Mouse (Mus musculus) heart, embryonic 12.5 days (tissue): ENCODE measurements around the gene Fbxl12. TPM values are rescaled to one million over a fixed set of nuclear protein-coding genes. Genes with fewer than 3 reads are reported as not detected.

Experiments
- ATAC-seq: fragments of 200-750 bp; cut with Nextera tagmentation; 2 replicates; pipeline ENCODE4 v1.8.0; 2017; ENCODE audit warnings: moderate TSS enrichment, moderate library complexity; ENCODE audit not compliant: insufficient number of reproducible peaks, low FRiP score
- H3K27ac ChIP-seq: fragments of 300-500 bp; sonication (generic); 2 replicates; pipeline ENCODE4 v1.5.1; 2016; ENCODE audit warnings: mild to moderate bottlenecking, moderate library complexity; ENCODE audit not compliant: poor library complexity, severe bottlenecking
- H3K27me3 ChIP-seq: fragments of 300-500 bp; sonication (generic); replicated peaks from 2 replicates; pipeline ENCODE4 v1.6.1; 2016; ENCODE audit warnings: mild to moderate bottlenecking, moderate library complexity
- H3K36me3 ChIP-seq: fragments of 300-500 bp; sonication (generic); 2 replicates; pipeline ENCODE4 v1.6.1; 2016; ENCODE audit warnings: mild to moderate bottlenecking, moderate library complexity
- H3K4me1 ChIP-seq: fragments of 300-500 bp; sonication (generic); replicated peaks from 2 replicates; pipeline ENCODE4 v1.6.1; 2016; ENCODE audit warnings: mild to moderate bottlenecking
- H3K4me2 ChIP-seq: fragments of 300-500 bp; sonication (generic); 2 replicates; pipeline ENCODE4 v1.6.1; 2016; ENCODE audit warnings: mild to moderate bottlenecking, moderate library complexity
- H3K4me3 ChIP-seq: fragments of 300-500 bp; sonication (generic); 2 replicates; pipeline ENCODE4 v1.5.1; 2016; ENCODE audit warnings: mild to moderate bottlenecking
- H3K9ac ChIP-seq: fragments of 300-500 bp; sonication (generic); 2 replicates; pipeline ENCODE4 v1.6.1; 2016; ENCODE audit warnings: mild to moderate bottlenecking, moderate library complexity
- H3K9me3 ChIP-seq: fragments of 300-500 bp; sonication (generic); replicated peaks from 2 replicates; pipeline ENCODE4 v1.6.1; 2016; ENCODE audit warnings: mild to moderate bottlenecking, moderate library complexity
- WGBS: fragments of 180-500 bp; shearing (Covaris S2); methylation state at CpG from one replicate; pipeline ENCODE4 v1.1.7; 2016; 5-methylcytosine and 5-hydroxymethylcytosine counted together
- polyA plus RNA-seq: library from polyadenylated mRNA; unstranded; fragments of >200 nt; fragmentation: Nextera tagmentation; extraction: Ambion mirVana; gene quantifications from 2 replicates; pipeline ENCODE4 v1.2.1, GENCODE M21; 2016

Fbxl12 gene
- polyA plus RNA-seq, 1 experiment from 2014 or later, result 19.4 TPM

DNA sequence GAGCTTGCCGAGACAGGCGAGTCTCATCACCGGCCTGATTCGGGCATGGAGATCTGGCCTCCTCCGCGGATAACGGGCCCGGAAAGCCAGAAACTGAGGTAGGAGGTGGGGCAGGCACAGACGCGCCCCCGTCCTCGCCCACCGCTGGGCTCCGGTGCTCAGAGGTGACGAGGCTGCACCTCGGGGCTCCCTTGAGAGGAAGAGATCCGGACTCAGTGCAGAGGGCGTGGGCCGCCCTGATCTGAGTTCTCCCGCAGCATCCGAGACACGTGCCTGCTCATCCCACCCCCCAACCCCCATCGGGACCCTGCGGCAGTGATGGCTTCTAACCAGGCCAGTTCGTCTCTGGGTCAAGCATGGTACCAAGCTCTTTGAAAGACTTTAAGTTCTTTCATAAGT is 7.7 kb upstream of the Fbxl12 start:
- no peaks in the 10 kb centered on the region for H3K9me3 ChIP-seq
- peak overlapping the region; percentile 93 for H3K9ac ChIP-seq
- no peak overlapping the region for H3K27ac ChIP-seq
- peaks cover 26% of the 10 kb centered on the region for H3K4me1 ChIP-seq
- no peaks in the 10 kb centered on the region for H3K27me3 ChIP-seq
- peaks cover 47% of the 10 kb centered on the region for H3K36me3 ChIP-seq
- 0% methylated on average over 25 of the region's 25 CpGs for WGBS
- H3K4me2 ChIP-seq, result peak overlapping the region; percentile 86
- peak; percentile 30 for ATAC-seq
- H3K4me3 ChIP-seq, result peak overlapping the region; percentile 92

GRCm38 (mm10) chr9:20651602-20652259 is 7.2 kb upstream of the Fbxl12 start, which contains the start of gene Pin1:
TSS of gene Pin1 (plus strand) at chr9:20652095.
- Histone ChIP-seq H3K9ac (peak within 1 kb of the TSS; percentile 93), H3K9me3 (no peaks in the 10 kb centered on the region), H3K36me3 (peaks cover 45% of the 10 kb centered on the region), H3K4me1 (peaks cover 21% of the 10 kb centered on the region), H3K4me3 (peak within 1 kb of the TSS; percentile 92), H3K27me3 (no peaks in the 10 kb centered on the region), H3K27ac (no peak within 1 kb of the TSS), H3K4me2 (peak within 1 kb of the TSS; percentile 86)
- WGBS, result under 1% methylated on average over 45 of the region's 45 CpGs
- ATAC-seq, result peak; percentile 99

DNA sequence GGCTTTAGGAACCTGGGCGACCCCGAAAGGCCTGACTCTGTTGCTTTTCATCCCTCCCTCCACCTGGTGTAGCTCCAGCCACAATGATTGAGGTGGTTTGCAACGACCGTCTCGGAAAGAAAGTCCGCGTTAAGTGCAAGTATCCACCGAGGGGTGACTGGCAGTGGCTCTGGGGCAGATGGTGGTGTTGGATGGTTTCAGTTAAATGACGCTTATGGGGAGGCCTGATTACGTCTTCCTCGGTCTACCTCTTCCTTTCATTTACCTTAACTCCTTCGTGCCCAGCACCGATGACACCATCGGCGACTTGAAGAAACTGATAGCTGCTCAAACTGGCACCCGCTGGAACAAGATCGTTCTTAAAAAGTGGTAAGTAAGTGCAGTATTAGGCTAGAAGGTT is 554 bp upstream of the Fbxl12 start:
- no peak for ATAC-seq
- Histone ChIP-seq H3K4me1 (peaks cover 30% of the 10 kb centered on the region), H3K9ac (peak overlapping the region; percentile 85), H3K9me3 (no peaks in the 10 kb centered on the region), H3K36me3 (peaks cover 26% of the 10 kb centered on the region), H3K27ac (peak overlapping the region; percentile 69), H3K4me2 (peak overlapping the region; percentile 98), H3K4me3 (peak overlapping the region; percentile 96), H3K27me3 (no peaks in the 10 kb centered on the region)
- 2% methylated on average over 17 of the region's 17 CpGs for WGBS

DNA sequence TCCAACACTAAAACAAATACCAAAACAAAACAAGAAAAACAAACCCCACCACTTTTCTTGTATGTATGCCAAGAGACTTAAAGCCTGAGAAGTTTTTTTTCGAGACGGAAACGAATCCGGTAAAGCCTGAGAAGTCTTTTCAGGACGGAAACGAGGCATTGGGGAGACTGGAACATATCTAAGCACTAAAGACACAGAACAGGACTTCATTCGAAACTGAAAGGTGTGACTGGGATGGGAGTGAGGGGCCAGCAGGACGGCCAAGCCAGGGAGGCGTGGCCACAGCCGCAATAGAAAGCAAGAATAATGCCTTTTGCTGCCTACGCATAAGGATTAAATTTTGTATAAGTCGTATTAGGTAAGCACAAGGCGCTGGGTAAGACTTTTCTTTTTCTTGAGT is 786 bp downstream of the Fbxl12 start:
- H3K9ac ChIP-seq, result peak overlapping the region; percentile 85
- H3K4me1 ChIP-seq, result peaks cover 32% of the 10 kb centered on the region
- no peaks in the 10 kb centered on the region for H3K9me3 ChIP-seq
- 7% methylated on average over 13 of the region's 13 CpGs for WGBS
- peak overlapping the region; percentile 96 for H3K4me3 ChIP-seq
- peak overlapping the region; percentile 94 for H3K27ac ChIP-seq
- peaks cover 27% of the 10 kb centered on the region for H3K36me3 ChIP-seq
- H3K27me3 ChIP-seq, result no peaks in the 10 kb centered on the region
- ATAC-seq, result no peak
- H3K4me2 ChIP-seq, result peak overlapping the region; percentile 98

DNA sequence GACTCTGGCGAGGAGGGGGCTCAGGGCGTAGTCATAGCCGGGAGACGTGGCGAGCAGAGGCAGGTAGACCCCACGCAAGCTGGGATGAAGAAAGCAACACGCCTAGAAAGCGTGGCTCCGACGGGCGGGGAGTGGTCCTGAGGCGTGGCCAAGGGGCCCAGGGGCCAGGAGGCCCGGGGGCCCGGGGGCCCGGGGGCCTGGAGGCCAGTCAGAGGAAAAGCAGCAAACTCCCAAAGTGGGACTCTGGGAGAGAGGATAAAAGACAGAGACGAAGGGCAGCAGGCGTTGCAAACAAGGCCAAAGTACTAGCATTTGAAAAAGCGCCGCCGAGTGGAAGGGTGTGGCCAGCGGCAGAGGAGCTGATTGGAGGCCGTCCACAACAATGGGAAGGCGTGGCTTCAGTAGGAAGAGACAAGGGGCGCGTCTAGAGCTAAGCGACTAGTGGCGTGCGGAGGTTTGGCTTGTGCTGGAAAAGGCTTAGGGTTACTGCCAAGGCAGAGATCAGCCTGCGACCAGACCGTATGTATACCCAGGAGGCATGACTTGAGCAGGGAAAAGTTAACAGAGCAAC is 1.6 kb downstream of the Fbxl12 start:
- peaks cover 27% of the 10 kb centered on the region for H3K36me3 ChIP-seq
- no peaks in the 10 kb centered on the region for H3K9me3 ChIP-seq
- peak; percentile 85 for ATAC-seq
- WGBS, result under 1% methylated on average over 30 of the region's 30 CpGs
- H3K9ac ChIP-seq, result peak overlapping the region; percentile 85
- peak overlapping the region; percentile 94 for H3K27ac ChIP-seq
- H3K4me1 ChIP-seq, result peaks cover 38% of the 10 kb centered on the region
- no peaks in the 10 kb centered on the region for H3K27me3 ChIP-seq
- peak overlapping the region; percentile 98 for H3K4me2 ChIP-seq
- peak overlapping the region; percentile 96 for H3K4me3 ChIP-seq

- Histone ChIP-seq H3K9me3 (no peaks in the 10 kb centered on the region), H3K4me1 (peaks cover 38% of the 10 kb centered on the region), H3K36me3 (peaks cover 31% of the 10 kb centered on the region), H3K4me3 (peak within 1 kb of the TSS; percentile 96), H3K9ac (peak within 1 kb of the TSS; percentile 96), H3K4me2 (peak within 1 kb of the TSS; percentile 98), H3K27ac (peak within 1 kb of the TSS; percentile 94), H3K27me3 (no peaks in the 10 kb centered on the region)
- under 1% methylated on average over 51 of the region's 51 CpGs for WGBS
- peak; percentile 92 for ATAC-seq
These were observed 2.3 kb downstream of the Fbxl12 start, which contains the start of gene Ubl5 for GRCm38 (mm10) chr9:20642101-20642895. TSS of gene Ubl5 (plus strand) at chr9:20642878.

DNA sequence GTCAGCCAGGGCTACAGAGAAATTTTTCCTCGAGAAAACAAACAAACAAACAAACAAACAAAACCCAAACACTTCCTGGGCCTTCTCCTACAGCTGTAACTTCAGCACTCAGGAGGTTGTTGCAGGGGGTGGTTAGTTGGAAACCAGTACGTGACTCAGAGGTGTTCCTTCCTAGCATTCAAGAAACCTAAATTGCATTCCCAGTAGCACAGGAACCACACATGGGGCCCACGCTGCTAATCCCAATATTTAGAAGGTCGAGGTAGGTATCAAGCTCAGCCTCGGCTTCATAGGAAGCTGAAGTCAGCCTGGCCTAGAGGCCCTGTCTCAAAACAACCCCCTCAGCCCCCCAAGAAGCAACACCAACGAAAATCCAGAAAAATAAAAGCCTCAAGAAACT is 3.1 kb downstream of the Fbxl12 start:
- peaks cover 38% of the 10 kb centered on the region for H3K4me1 ChIP-seq
- H3K36me3 ChIP-seq, result peaks cover 33% of the 10 kb centered on the region
- peak overlapping the region; percentile 96 for H3K4me3 ChIP-seq
- 11% methylated on average over 6 of the region's 6 CpGs for WGBS
- H3K27ac ChIP-seq, result peak overlapping the region; percentile 93
- ATAC-seq, result no peak
- H3K27me3 ChIP-seq, result no peaks in the 10 kb centered on the region
- H3K9me3 ChIP-seq, result no peaks in the 10 kb centered on the region
- H3K9ac ChIP-seq, result peak overlapping the region; percentile 96
- peak overlapping the region; percentile 98 for H3K4me2 ChIP-seq

GRCm38 (mm10) chr9:20639486-20639885 is 5.1 kb downstream of the Fbxl12 start:
- H3K9me3 ChIP-seq, result no peaks in the 10 kb centered on the region
- no peak overlapping the region for H3K9ac ChIP-seq
- H3K4me3 ChIP-seq, result no peak overlapping the region
- H3K4me1 ChIP-seq, result peaks cover 30% of the 10 kb centered on the region
- H3K27me3 ChIP-seq, result no peaks in the 10 kb centered on the region
- peaks cover 32% of the 10 kb centered on the region for H3K36me3 ChIP-seq
- WGBS, result 87% methylated on average over 4 of the region's 4 CpGs
- ATAC-seq, result no peak
- H3K4me2 ChIP-seq, result no peak overlapping the region
- H3K27ac ChIP-seq, result no peak overlapping the region

DNA sequence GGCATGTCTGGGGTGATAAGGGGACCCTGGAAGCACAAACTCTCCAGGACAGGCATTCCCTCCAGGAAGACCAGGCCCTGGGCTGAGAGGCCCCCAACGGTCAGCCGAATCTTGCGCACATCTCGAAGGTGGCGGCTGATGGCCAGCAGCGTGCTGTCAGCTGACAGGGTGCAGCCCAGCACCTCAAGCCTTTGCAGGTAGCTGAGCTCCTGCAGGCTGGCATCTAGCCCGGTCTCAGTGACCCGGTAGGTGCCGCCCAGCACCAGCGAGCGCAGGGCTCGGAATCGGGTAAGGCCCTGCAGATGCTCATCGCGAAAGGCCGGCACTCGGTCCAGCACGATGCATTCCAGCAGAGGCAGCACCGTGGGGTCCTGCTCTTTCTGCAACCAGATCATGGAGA is 6.0 kb downstream of the Fbxl12 start:
- WGBS, result 90% methylated on average over 19 of the region's 19 CpGs
- Histone ChIP-seq H3K36me3 (peaks cover 32% of the 10 kb centered on the region), H3K4me3 (no peak overlapping the region), H3K4me1 (peaks cover 26% of the 10 kb centered on the region), H3K4me2 (no peak overlapping the region), H3K27me3 (no peaks in the 10 kb centered on the region), H3K9ac (no peak overlapping the region; the same call in 1 of the 2 replicates), H3K27ac (no peak overlapping the region), H3K9me3 (no peaks in the 10 kb centered on the region)
- no peak for ATAC-seq

DNA sequence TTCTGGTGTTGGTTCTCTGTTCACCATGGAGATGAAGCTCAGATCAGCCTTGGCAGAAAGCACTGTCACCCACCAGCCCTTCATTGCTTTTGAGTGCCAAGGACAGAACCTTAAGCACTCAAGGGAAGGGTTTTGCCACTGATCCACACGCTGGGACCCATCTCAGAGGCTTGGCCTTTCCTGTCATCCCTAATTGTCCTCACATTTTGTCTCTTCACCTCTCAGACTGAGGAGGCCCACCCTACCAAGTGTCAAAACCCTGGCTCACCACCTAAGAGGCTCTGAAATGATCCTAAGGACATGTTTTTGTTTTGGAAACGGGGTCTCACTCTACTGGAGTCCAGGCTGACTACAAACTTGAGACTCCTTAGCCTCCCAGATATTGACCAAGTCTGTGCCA is 7.8 kb downstream of the Fbxl12 start:
- Histone ChIP-seq H3K27me3 (no peaks in the 10 kb centered on the region), H3K9ac (no peak overlapping the region), H3K4me2 (no peak overlapping the region), H3K36me3 (peaks cover 32% of the 10 kb centered on the region), H3K4me3 (no peak overlapping the region), H3K4me1 (peaks cover 22% of the 10 kb centered on the region), H3K27ac (no peak overlapping the region), H3K9me3 (no peaks in the 10 kb centered on the region)
- ATAC-seq, result no peak
- WGBS, result 73% methylated on average over 2 of the region's 2 CpGs

DNA sequence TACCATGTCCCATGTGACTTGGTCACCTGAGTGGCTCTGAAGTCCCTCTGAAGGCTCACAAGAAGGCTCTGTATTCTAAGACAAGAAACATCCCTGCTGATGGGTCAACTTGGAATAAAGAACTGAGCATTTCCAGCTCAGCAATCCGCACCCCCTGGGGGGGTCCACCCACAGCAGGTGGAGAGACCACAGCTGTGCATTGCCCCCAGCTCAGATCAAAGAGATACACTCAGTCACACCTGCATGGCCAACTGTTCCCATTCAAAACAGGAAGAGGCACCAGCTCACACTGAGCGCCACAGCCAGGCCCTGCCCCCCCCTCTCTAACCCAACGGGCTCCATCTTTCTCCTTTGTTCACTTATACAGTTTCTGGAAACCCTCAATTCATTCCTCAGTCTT is 8.3 kb downstream of the Fbxl12 start:
- peaks cover 32% of the 10 kb centered on the region for H3K36me3 ChIP-seq
- H3K27me3 ChIP-seq, result no peaks in the 10 kb centered on the region
- H3K4me2 ChIP-seq, result no peak overlapping the region
- H3K4me1 ChIP-seq, result peaks cover 17% of the 10 kb centered on the region
- no peak overlapping the region for H3K9ac ChIP-seq
- no peaks in the 10 kb centered on the region for H3K9me3 ChIP-seq
- WGBS, result 82% methylated on average over 3 of the region's 3 CpGs
- H3K4me3 ChIP-seq, result no peak overlapping the region
- ATAC-seq, result no peak
- no peak overlapping the region for H3K27ac ChIP-seq
